Mouse (Mus musculus) kidney, adult 2 months (tissue): ENCODE measurements around the gene Adra1d. TPM values are rescaled to one million over a fixed set of nuclear protein-coding genes. Genes with fewer than 3 reads are reported as not detected.

ENCODE experiments used
- DNase-seq: peaks from one replicate; pipeline ENCODE4 v3.0.0; 2021
- H3K27ac ChIP-seq: fragments of 200-500 bp; 2 replicates; pipeline ENCODE4 v1.5.1; 2012; ENCODE audit warnings: low read depth, low read length, control low read depth, inconsistent platforms; ENCODE audit not compliant: insufficient read depth
- H3K27me3 ChIP-seq: fragments of 200-500 bp; replicated peaks from 2 replicates; pipeline ENCODE4 v1.6.1; 2012; ENCODE audit warnings: mild to moderate bottlenecking, moderate library complexity, low read length, inconsistent platforms; ENCODE audit not compliant: control insufficient read depth, insufficient read depth
- H3K36me3 ChIP-seq: fragments of 200-500 bp; 2 replicates; pipeline ENCODE4 v1.6.1; 2012; ENCODE audit warnings: mild to moderate bottlenecking, moderate library complexity, low read length, inconsistent platforms; ENCODE audit not compliant: control insufficient read depth, insufficient read depth
- H3K4me1 ChIP-seq: fragments of 200-500 bp; 2 replicates; pipeline ENCODE4 v1.6.1; 2011; ENCODE audit warnings: low read length; ENCODE audit not compliant: control insufficient read depth, insufficient read depth
- H3K4me3 ChIP-seq: fragments of 200-500 bp; 2 replicates; pipeline ENCODE4 v1.5.1; 2011; ENCODE audit warnings: mild to moderate bottlenecking, low read depth, low read length, control low read depth; ENCODE audit not compliant: insufficient read depth
- CTCF ChIP-seq: fragments of 200-500 bp; conservative IDR thresholded peaks from 2 replicates; pipeline ENCODE4 v1.5.1; 2011; ENCODE audit warnings: low read depth, mild to moderate bottlenecking, control low read depth, low read length, moderate library complexity, mixed read lengths; ENCODE audit not compliant: insufficient read depth, insufficient read length
- POLR2A ChIP-seq: fragments of 200-500 bp; IDR thresholded peaks from one replicate; pipeline ENCODE4 v1.6.1; 2011; ENCODE audit warnings: low read depth, low read length, control low read depth
- WGBS: fragments of 180-500 bp; shearing (Covaris S2); methylation state at CpG from one replicate; pipeline ENCODE4 v1.1.7; 2018; 5-methylcytosine and 5-hydroxymethylcytosine counted together
- polyA plus RNA-seq: library from polyadenylated mRNA; depleted of rRNA; stranded (reverse); fragments of >200 nt; gene quantifications from 2 replicates; pipeline ENCODE4 v1.2.3, GENCODE M21; 2012; rRNA removed

Gene Adra1d
- polyA plus RNA-seq, 1 experiment = 2.7 TPM

GRCm38 (mm10) chr2:131497224-131497856 lies 64.7 kb downstream of the Adra1d start:
- Histone ChIP-seq H3K27ac (no peak overlapping the region), H3K36me3 (no peaks in the 10 kb centered on the region), H3K27me3 (no peaks in the 10 kb centered on the region), H3K4me1 (no peaks in the 10 kb centered on the region), H3K4me3 (no peak overlapping the region)
- 92% methylated on average over 4 of the region's 4 CpGs for WGBS
- no peak for TF ChIP-seq POLR2A
- TF ChIP-seq CTCF = no peak
- no peak for DNase-seq

- Histone ChIP-seq H3K27me3 (no peaks in the 10 kb centered on the region), H3K4me3 (no peak overlapping the region), H3K4me1 (peaks cover 2% of the 10 kb centered on the region; the same call in 1 of the 2 replicates), H3K27ac (no peak overlapping the region), H3K36me3 (no peaks in the 10 kb centered on the region)
- WGBS = 79% methylated on average over 5 of the region's 5 CpGs
- no peak for TF ChIP-seq CTCF
- no peak for TF ChIP-seq POLR2A
- DNase-seq = peak; percentile 17
These were observed 65.8 kb downstream of the Adra1d start for GRCm38 (mm10) chr2:131496125-131496820.

Other genes with a start within 250 kb of the Adra1d start
- 18.2 and 26.0 TPM in 2 replicates for gene Rnf24, start 209.4 kb downstream of the Adra1d start, polyA plus RNA-seq
- 12.5 and 14.9 TPM in 2 replicates for gene Smox, start 70.8 kb downstream of the Adra1d start, polyA plus RNA-seq